Mouse (Mus musculus) stomach, postnatal 0 days (tissue): Measurements from ENCODE around the gene Nodal.

Experiments
- CTCF ChIP-seq: IDR thresholded peaks from 2 replicates; pipeline ENCODE4 v1.5.1; 2016; ENCODE audit warnings: antibody characterized with exemption, low read depth, mild to moderate bottlenecking, moderate library complexity
- EP300 ChIP-seq: optimal IDR thresholded peaks from 2 replicates; pipeline ENCODE3; 2016; ENCODE audit warnings: antibody characterized with exemption

DNA sequence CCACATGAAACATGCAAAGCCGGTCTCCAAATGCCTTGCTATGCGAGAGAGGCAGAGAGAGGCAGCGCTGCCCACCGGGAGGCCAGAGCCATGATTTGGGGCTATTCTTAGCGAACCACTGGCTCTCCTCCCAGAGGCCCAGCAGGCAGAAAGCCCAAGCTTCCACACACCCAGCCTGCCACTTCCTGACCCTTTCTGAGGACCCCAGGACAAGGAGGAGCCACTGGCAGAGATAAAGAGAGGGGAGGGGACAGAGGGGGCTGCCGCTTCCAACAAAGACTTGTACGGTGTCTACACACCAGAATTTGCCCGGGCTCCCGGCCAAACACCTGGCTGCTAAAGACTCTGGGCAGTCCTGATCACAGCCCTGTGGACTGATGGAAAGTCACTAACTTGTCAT is 37.6 kb upstream of the Nodal start:
- TF ChIP-seq EP300 (no peak), CTCF (no peak)
